Mouse (Mus musculus) monocyte, adult 2 months (primary cell): ENCODE measurements around the gene Mrm3.

ENCODE experiments used
- DNase-seq, 2 experiments: peaks; one replicate each; pipeline ENCODE4 v3.0.0; 2022; ENCODE audit warnings: low spot score in 2 of 2, low read depth in 1 of 2

Mrm3 gene

GRCm38 (mm10) chr11:76287301-76287700 is 43.8 kb downstream of the Mrm3 start:
- no peak for DNase-seq

- peak; percentile 4 to 13 for DNase-seq
These were observed 45.1 kb downstream of the Mrm3 start for GRCm38 (mm10) chr11:76288645-76289044.

GRCm38 (mm10) chr11:76290367-76290766 is 46.9 kb downstream of the Mrm3 start:
- DNase-seq = no peak

GRCm38 (mm10) chr11:76291960-76292359 is 48.4 kb downstream of the Mrm3 start:
- DNase-seq = no peak

- no peak for DNase-seq
These were observed 48.9 kb downstream of the Mrm3 start for GRCm38 (mm10) chr11:76292398-76292797.

- no peak for DNase-seq
These were observed 49.3 kb downstream of the Mrm3 start for GRCm38 (mm10) chr11:76292831-76293230.

- no peak for DNase-seq
These were observed 50.6 kb downstream of the Mrm3 start for GRCm38 (mm10) chr11:76294078-76294477.

- DNase-seq = no peak
These were observed 51.3 kb downstream of the Mrm3 start for GRCm38 (mm10) chr11:76294836-76295235.

- no peak for DNase-seq
These were observed 53.7 kb downstream of the Mrm3 start for GRCm38 (mm10) chr11:76297252-76297651.

GRCm38 (mm10) chr11:76298457-76299000 is 55.0 kb downstream of the Mrm3 start:
- no peak for DNase-seq
